Mouse (Mus musculus): ENCODE measurements at regions not wholly inside any gene's neighbourhood (a gene's known extent, or its start where the extent isn't known, plus 50 kb on each side); places are given as distances from the start of the nearest gene placed in this dataset.
A peak's percentile ranks its signal among the peaks of the same experiment; 100 is the strongest.

GRCm38 (mm10) chr13:101481551-101482184 is 286.3 kb downstream of the Pik3r1 start:
- no peaks in the 10 kb centered on the region for H3K27me3 ChIP-seq (ENCODE audit: insufficient read depth, low read length)
- no peaks in the 10 kb centered on the region for H3K36me3 ChIP-seq (ENCODE audit: insufficient read depth, low read length)
- no peak overlapping the region for H3K9ac ChIP-seq (replicated peaks; ENCODE audit: low read length)
- peak; percentile 64 for ATAC-seq
- H3K27ac ChIP-seq, result no peak overlapping the region
- H3K9me3 ChIP-seq (ENCODE audit: low read length), result no peaks in the 10 kb centered on the region
- TF ChIP-seq CTCF (IDR thresholded peaks at IDR 0.05; ENCODE audit: low read depth), result no peak
- H3K4me2 ChIP-seq (ENCODE audit: low read depth, low read length), result no peak overlapping the region
- H3K4me1 ChIP-seq (ENCODE audit: insufficient read depth, low read length), result no peaks in the 10 kb centered on the region
- DNase-seq (ENCODE audit: low spot score), result peak; percentile 58
- no peak overlapping the region for H3K4me3 ChIP-seq (ENCODE audit: low read length)
- WGBS, result 59% methylated on average over 6 of the region's 6 CpGs

GRCm38 (mm10) chr13:101479297-101479652 is 288.7 kb downstream of the Pik3r1 start:
- Histone ChIP-seq H3K4me2 (ENCODE audit: low read depth, low read length) (no peak overlapping the region), H3K27ac (no peak overlapping the region), H3K9me3 (ENCODE audit: low read length) (no peaks in the 10 kb centered on the region), H3K4me3 (ENCODE audit: low read length) (no peak overlapping the region), H3K27me3 (ENCODE audit: insufficient read depth, low read length) (no peaks in the 10 kb centered on the region), H3K4me1 (ENCODE audit: insufficient read depth, low read length) (no peaks in the 10 kb centered on the region), H3K9ac (replicated peaks; ENCODE audit: low read length) (no peak overlapping the region), H3K36me3 (ENCODE audit: insufficient read depth, low read length) (no peaks in the 10 kb centered on the region)
- 62% methylated on average over 2 of the region's 2 CpGs for WGBS
- DNase-seq (ENCODE audit: low spot score) (peak; percentile 30), ATAC-seq (no peak)
- TF ChIP-seq CTCF (IDR thresholded peaks at IDR 0.05; ENCODE audit: low read depth), result no peak

DNA sequence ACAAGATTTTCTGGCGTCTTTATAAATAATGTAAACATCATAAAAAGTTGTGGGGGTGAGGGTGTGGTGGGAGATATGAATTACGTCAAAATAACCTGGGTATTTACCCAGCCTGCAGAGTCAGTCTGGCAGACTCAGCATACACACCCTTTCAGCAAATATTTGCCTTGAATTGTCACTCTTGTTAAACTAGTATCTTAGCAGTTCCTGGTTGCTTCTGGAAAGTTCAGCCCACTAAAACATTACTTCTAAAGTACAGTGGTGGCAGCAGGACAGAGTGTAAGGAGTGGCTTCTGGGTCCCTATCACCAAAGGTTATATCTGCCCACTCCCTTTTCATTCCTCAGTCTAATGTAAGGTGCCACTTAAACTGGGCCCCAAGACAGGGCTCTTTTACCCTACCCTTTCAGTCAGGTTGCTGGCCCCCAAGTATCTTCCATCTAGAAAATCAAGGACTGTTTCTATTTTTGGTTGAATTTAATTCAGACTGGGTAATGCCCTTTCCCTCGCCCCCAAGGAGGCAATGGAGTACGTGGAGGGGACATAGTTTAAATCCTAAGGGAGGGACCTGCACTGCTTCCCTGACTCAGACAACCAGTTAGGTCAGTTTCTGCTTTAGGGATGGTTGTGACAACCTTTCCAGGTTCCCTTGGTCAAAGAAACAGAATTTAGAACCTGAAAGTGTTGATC is 289.3 kb downstream of the Pik3r1 start:
- Histone ChIP-seq H3K9me3 (ENCODE audit: low read length) (no peaks in the 10 kb centered on the region), H3K9ac (replicated peaks; ENCODE audit: low read length) (no peak overlapping the region), H3K4me3 (ENCODE audit: low read length) (no peak overlapping the region), H3K4me1 (ENCODE audit: insufficient read depth, low read length) (no peaks in the 10 kb centered on the region), H3K4me2 (ENCODE audit: low read depth, low read length) (no peak overlapping the region), H3K27me3 (ENCODE audit: insufficient read depth, low read length) (no peaks in the 10 kb centered on the region), H3K36me3 (ENCODE audit: insufficient read depth, low read length) (no peaks in the 10 kb centered on the region), H3K27ac (no peak overlapping the region)
- WGBS, result 67% methylated on average over 4 of the region's 4 CpGs
- no peak for TF ChIP-seq CTCF (IDR thresholded peaks at IDR 0.05; ENCODE audit: low read depth)
- ATAC-seq, result no peak
- no peak for DNase-seq (ENCODE audit: low spot score)

GRCm38 (mm10) chr13:101473349-101473748 is 294.7 kb downstream of the Pik3r1 start:
- Histone ChIP-seq H3K9ac (replicated peaks; ENCODE audit: low read length) (no peak overlapping the region), H3K4me2 (ENCODE audit: low read depth, low read length) (no peak overlapping the region), H3K36me3 (ENCODE audit: insufficient read depth, low read length) (no peaks in the 10 kb centered on the region), H3K9me3 (ENCODE audit: low read length) (no peaks in the 10 kb centered on the region), H3K27ac (no peak overlapping the region), H3K4me1 (ENCODE audit: insufficient read depth, low read length) (no peaks in the 10 kb centered on the region), H3K4me3 (ENCODE audit: low read length) (no peak overlapping the region), H3K27me3 (ENCODE audit: insufficient read depth, low read length) (no peaks in the 10 kb centered on the region)
- TF ChIP-seq CTCF (IDR thresholded peaks at IDR 0.05; ENCODE audit: low read depth), result no peak
- 87% methylated on average over 8 of the region's 8 CpGs for WGBS
- ATAC-seq, result no peak
- DNase-seq (ENCODE audit: low spot score), result no peak

DNA sequence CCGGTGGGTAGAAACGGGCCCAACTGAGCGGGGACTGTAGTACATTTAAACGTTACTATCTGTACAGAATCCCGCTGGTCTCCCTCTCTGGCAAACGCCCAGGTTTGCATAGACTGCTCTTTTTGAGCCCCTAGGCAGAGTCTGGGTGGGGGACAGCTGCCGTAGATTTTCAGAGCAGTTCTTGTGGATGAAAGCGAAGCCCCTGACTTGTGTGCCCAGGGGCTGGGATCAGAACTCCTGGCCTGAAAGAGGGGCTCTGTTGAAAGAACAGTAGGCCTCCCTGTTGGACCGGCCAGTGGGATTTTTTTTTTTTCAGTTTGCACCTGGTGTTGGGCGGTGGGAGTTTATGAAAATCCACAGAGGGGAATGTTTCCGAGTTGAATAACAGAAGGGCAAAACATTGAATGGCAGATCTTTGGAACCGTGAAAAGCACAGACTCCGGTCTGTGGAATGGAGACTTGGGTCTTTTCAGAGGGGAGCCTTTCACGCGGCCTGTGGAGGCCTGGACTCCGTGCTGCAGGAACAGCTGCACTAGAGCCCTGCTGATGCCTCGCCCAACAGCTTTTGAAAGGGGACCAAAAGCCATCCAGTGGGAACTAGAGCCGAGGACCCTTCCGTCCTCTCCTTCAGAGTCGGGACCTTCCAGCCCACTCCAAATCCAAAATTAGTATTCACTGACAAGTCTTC is 297.3 kb downstream of the Pik3r1 start:
- peak; percentile 81 for ATAC-seq
- Histone ChIP-seq H3K27ac (no peak overlapping the region), H3K9ac (replicated peaks; ENCODE audit: low read length) (no peak overlapping the region), H3K4me2 (ENCODE audit: low read depth, low read length) (no peak overlapping the region), H3K4me3 (ENCODE audit: low read length) (no peak overlapping the region), H3K27me3 (ENCODE audit: insufficient read depth, low read length) (no peaks in the 10 kb centered on the region), H3K4me1 (ENCODE audit: insufficient read depth, low read length) (no peaks in the 10 kb centered on the region), H3K36me3 (ENCODE audit: insufficient read depth, low read length) (no peaks in the 10 kb centered on the region), H3K9me3 (ENCODE audit: low read length) (no peaks in the 10 kb centered on the region)
- no peak for TF ChIP-seq CTCF (IDR thresholded peaks at IDR 0.05; ENCODE audit: low read depth)
- WGBS, result 50% methylated on average over 20 of the region's 20 CpGs
- DNase-seq (ENCODE audit: low spot score), result peak; percentile 68

- Histone ChIP-seq H3K4me1 (ENCODE audit: insufficient read depth, low read length) (no peaks in the 10 kb centered on the region), H3K9me3 (ENCODE audit: low read length) (no peaks in the 10 kb centered on the region), H3K9ac (replicated peaks; ENCODE audit: low read length) (no peak overlapping the region), H3K4me2 (ENCODE audit: low read depth, low read length) (no peak overlapping the region), H3K4me3 (ENCODE audit: low read length) (no peak overlapping the region), H3K27ac (no peak overlapping the region), H3K27me3 (ENCODE audit: insufficient read depth, low read length) (no peaks in the 10 kb centered on the region), H3K36me3 (ENCODE audit: insufficient read depth, low read length) (no peaks in the 10 kb centered on the region)
- DNase-seq (ENCODE audit: low spot score), result no peak
- no peak for ATAC-seq
- 94% methylated on average over 3 of the region's 3 CpGs for WGBS
- no peak for TF ChIP-seq CTCF (IDR thresholded peaks at IDR 0.05; ENCODE audit: low read depth)
Measured at GRCm38 (mm10) chr13:101465748-101466127, 302.3 kb downstream of the Pik3r1 start.

Measured in hindbrain, postnatal 0 days (tissue).